Mouse (Mus musculus) neural tube, embryonic 14.5 days (tissue): ENCODE results near the gene Mmp27. TPM values are rescaled to one million over a fixed set of nuclear protein-coding genes. Genes with fewer than 3 reads are reported as not detected.

ENCODE experiments used
- ATAC-seq: fragments of 200-750 bp; cut with Nextera tagmentation; 2 replicates; pipeline ENCODE4 v1.8.0; 2017; ENCODE audit warnings: low read depth, mild to moderate bottlenecking, moderate TSS enrichment, moderate library complexity
- H3K27ac ChIP-seq: fragments of 300-500 bp; sonication (generic); 2 replicates; pipeline ENCODE4 v1.5.1; 2014; ENCODE audit warnings: low read depth, mild to moderate bottlenecking, control low read depth, low read length, moderate library complexity, mixed read lengths
- H3K27me3 ChIP-seq: fragments of 300-500 bp; sonication (generic); 2 replicates; pipeline ENCODE4 v1.6.1; 2014; ENCODE audit warnings: low read length; ENCODE audit not compliant: control insufficient read depth, insufficient read depth
- H3K36me3 ChIP-seq: fragments of 300-500 bp; sonication (generic); 2 replicates; pipeline ENCODE4 v1.6.1; 2014; ENCODE audit warnings: low read length, mixed read lengths; ENCODE audit not compliant: control insufficient read depth, insufficient read depth
- H3K4me1 ChIP-seq: fragments of 300-500 bp; sonication (generic); 2 replicates; pipeline ENCODE4 v1.6.1; 2014; ENCODE audit warnings: low read length; ENCODE audit not compliant: control insufficient read depth, insufficient read depth
- H3K4me2 ChIP-seq: fragments of 300-500 bp; sonication (generic); 2 replicates; pipeline ENCODE4 v1.6.1; 2014; ENCODE audit warnings: mild to moderate bottlenecking, low read depth, low read length, control low read depth
- H3K4me3 ChIP-seq: fragments of 300-500 bp; sonication (generic); 2 replicates; pipeline ENCODE4 v1.5.1; 2014; ENCODE audit warnings: low read depth, low read length, control low read depth, mixed read lengths
- H3K9ac ChIP-seq: fragments of 300-500 bp; sonication (generic); replicated peaks from 2 replicates; pipeline ENCODE4 v1.6.1; 2014; ENCODE audit warnings: low read depth, mild to moderate bottlenecking, control low read depth, low read length, mixed read lengths
- H3K9me3 ChIP-seq: fragments of 300-500 bp; sonication (generic); 2 replicates; pipeline ENCODE4 v1.6.1; 2016; ENCODE audit warnings: low read length; ENCODE audit not compliant: control insufficient read depth
- WGBS: fragments of 180-500 bp; shearing (Covaris S2); extraction: QIAGEN DNeasy Blood & Tissue Kit; methylation state at CpG from one replicate; pipeline ENCODE4 v1.1.7; 2014; 5-methylcytosine and 5-hydroxymethylcytosine counted together
- polyA plus RNA-seq: library from polyadenylated mRNA; unstranded; fragments of >200 nt; fragmentation: Nextera tagmentation; extraction: Ambion mirVana; gene quantifications from 2 replicates; pipeline ENCODE4 v1.2.1, GENCODE M21; 2014

Gene Mmp27
- polyA plus RNA-seq, 1 experiment from 2014 or later: not detected

DNA sequence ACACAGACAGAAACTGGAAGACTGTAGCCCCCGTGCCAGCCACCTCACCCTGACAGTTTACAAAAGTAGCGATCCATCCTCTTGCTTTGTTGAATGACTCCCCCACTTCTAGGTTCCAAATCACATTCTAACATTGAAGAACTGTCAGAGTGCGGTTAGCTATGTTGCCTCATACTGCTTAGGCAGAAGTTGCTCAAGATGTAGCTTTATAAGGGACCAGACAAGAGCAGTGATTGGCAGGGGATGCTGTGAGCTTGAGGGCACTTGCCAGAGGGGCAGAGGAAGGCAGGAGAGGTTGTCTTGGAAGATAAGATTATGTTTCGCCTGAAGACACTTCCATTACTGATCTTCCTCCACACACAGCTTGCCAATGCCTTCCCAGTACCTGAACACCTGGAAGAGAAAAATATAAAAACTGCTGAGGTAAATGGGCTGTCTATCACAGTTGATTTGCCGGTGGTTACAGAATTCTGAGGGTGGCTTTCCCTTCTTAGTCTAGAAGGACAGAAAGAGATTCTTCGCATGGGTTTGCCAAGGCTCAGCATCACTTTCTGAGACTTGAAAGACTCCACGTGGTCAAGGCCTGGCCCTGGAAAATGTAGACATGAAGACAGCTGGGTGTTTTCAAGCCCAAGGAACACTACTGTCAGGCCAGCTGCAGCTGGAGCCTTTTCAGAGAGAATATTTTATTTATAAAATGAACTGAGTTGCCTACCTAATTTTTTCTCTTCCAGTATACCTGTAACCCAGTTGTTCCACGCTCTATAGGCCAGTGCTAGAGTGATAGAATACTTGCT, 12.8 kb upstream of the Mmp27 start, which contains the start of gene Mmp8:
Mmp8 (plus strand) TSS at position 236 of the 797 bp plus-strand sequence.
- no peaks in the 10 kb centered on the region for H3K9me3 ChIP-seq
- 88% methylated on average over 8 of the region's 8 CpGs for WGBS
- no peak within 1 kb of the TSS for H3K9ac ChIP-seq
- no peak for ATAC-seq
- H3K27me3 ChIP-seq: no peaks in the 10 kb centered on the region
- H3K4me2 ChIP-seq: no peak within 1 kb of the TSS
- H3K27ac ChIP-seq: no peak within 1 kb of the TSS
- H3K4me3 ChIP-seq: no peak within 1 kb of the TSS
- no peaks in the 10 kb centered on the region for H3K36me3 ChIP-seq
- H3K4me1 ChIP-seq: no peaks in the 10 kb centered on the region

GRCm38 (mm10) chr9:7560026-7560425, 11.2 kb upstream of the Mmp27 start:
- ATAC-seq: no peak
- H3K9me3 ChIP-seq: no peaks in the 10 kb centered on the region
- no peak overlapping the region for H3K27ac ChIP-seq
- H3K4me2 ChIP-seq: no peak overlapping the region
- H3K36me3 ChIP-seq: no peaks in the 10 kb centered on the region
- no peak overlapping the region for H3K9ac ChIP-seq
- WGBS: 81% methylated on average over 4 of the region's 4 CpGs
- H3K4me3 ChIP-seq: no peak overlapping the region
- no peaks in the 10 kb centered on the region for H3K27me3 ChIP-seq
- H3K4me1 ChIP-seq: no peaks in the 10 kb centered on the region

- no peak overlapping the region for H3K4me3 ChIP-seq
- H3K4me1 ChIP-seq: no peaks in the 10 kb centered on the region
- no peaks in the 10 kb centered on the region for H3K9me3 ChIP-seq
- no peaks in the 10 kb centered on the region for H3K36me3 ChIP-seq
- no peak overlapping the region for H3K9ac ChIP-seq
- H3K27ac ChIP-seq: no peak overlapping the region
- no peak for ATAC-seq
- 63% methylated on average over 7 of the region's 7 CpGs for WGBS
- no peak overlapping the region for H3K4me2 ChIP-seq
- H3K27me3 ChIP-seq: no peaks in the 10 kb centered on the region
Observed at GRCm38 (mm10) chr9:7567376-7567775, 3.8 kb upstream of the Mmp27 start.

- no peaks in the 10 kb centered on the region for H3K9me3 ChIP-seq
- H3K27ac ChIP-seq: no peak overlapping the region
- no peak overlapping the region for H3K4me3 ChIP-seq
- H3K4me2 ChIP-seq: no peak overlapping the region
- WGBS: 82% methylated on average over 2 of the region's 2 CpGs
- no peaks in the 10 kb centered on the region for H3K4me1 ChIP-seq
- no peak for ATAC-seq
- H3K27me3 ChIP-seq: no peaks in the 10 kb centered on the region
- no peak overlapping the region for H3K9ac ChIP-seq
- H3K36me3 ChIP-seq: no peaks in the 10 kb centered on the region
Observed at GRCm38 (mm10) chr9:7567923-7568322, 3.3 kb upstream of the Mmp27 start.

DNA sequence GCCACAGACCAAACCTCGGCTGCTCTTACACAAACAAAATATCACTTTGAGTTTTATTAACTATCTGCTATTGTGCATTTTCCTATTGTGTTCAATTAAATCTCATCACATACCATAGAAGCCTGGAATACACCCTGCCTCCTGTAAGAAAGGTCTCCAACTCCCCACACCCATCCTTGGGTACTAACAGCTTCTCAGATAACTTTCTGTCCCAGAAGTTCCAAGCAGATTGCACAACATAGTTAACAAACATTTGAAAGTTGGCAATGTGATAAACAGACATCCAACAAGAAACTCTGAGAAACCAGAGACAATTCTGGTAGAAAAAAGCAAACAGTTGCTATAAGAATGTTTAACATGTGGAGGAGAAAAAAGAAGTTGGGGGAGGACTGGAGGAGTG, 711 bp upstream of the Mmp27 start:
- no peak for ATAC-seq
- no peak overlapping the region for H3K27ac ChIP-seq
- H3K36me3 ChIP-seq: no peaks in the 10 kb centered on the region
- H3K4me3 ChIP-seq: no peak overlapping the region
- no peaks in the 10 kb centered on the region for H3K9me3 ChIP-seq
- no peak overlapping the region for H3K9ac ChIP-seq
- H3K4me2 ChIP-seq: no peak overlapping the region
- H3K4me1 ChIP-seq: no peaks in the 10 kb centered on the region
- no peaks in the 10 kb centered on the region for H3K27me3 ChIP-seq
- 91% methylated on average over 1 of the region's 1 CpGs for WGBS

DNA sequence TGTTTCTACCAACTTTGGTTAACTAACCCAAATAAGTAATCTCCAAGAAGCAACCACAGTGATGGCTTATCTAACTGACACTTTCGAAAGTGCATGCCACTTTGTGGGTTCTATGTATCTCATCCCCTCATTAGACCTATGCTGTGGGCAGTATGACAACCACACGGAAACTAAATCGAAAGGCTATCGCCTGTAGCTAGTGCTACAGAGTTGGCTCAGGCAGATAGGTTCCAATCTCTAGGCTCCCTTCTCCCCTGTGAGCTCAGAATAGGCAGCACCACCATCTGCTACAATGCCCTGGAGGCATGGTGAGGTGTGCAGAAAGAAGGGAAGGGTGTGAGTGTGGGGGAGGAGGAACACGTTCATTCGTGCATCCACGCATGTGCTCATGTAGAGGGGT, 992 bp downstream of the Mmp27 start:
- Histone ChIP-seq H3K4me1 (no peaks in the 10 kb centered on the region), H3K4me3 (no peak overlapping the region), H3K27me3 (no peaks in the 10 kb centered on the region), H3K27ac (no peak overlapping the region), H3K9me3 (no peaks in the 10 kb centered on the region), H3K4me2 (no peak overlapping the region), H3K36me3 (no peaks in the 10 kb centered on the region), H3K9ac (no peak overlapping the region)
- ATAC-seq: no peak
- 91% methylated on average over 7 of the region's 7 CpGs for WGBS

GRCm38 (mm10) chr9:7572663-7573308, 1.6 kb downstream of the Mmp27 start:
- no peaks in the 10 kb centered on the region for H3K4me1 ChIP-seq
- H3K27ac ChIP-seq: no peak overlapping the region
- no peak overlapping the region for H3K9ac ChIP-seq
- no peaks in the 10 kb centered on the region for H3K9me3 ChIP-seq
- H3K27me3 ChIP-seq: no peaks in the 10 kb centered on the region
- H3K4me2 ChIP-seq: no peak overlapping the region
- no peak for ATAC-seq
- H3K36me3 ChIP-seq: no peaks in the 10 kb centered on the region
- WGBS: 75% methylated on average over 2 of the region's 2 CpGs
- no peak overlapping the region for H3K4me3 ChIP-seq

DNA sequence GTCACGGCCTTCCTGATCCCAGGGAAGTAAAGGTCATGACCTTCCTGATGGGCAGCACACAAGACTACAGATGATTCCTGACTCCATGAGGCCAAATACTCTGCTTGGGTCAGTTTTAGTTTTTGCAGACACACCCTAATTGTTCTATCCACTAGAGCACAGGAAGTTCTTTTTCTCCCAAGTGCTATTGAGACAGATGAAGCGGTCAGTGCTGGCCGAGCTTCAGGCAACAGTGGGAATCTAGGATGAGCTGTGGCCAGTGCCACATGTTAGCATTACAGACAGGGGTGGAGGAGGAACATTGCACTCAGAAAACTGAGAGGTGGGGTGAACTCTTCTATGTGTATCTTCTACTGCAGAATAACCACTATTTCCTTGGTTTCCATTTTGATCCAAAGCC, 4.3 kb downstream of the Mmp27 start:
- Histone ChIP-seq H3K4me2 (no peak overlapping the region), H3K9ac (no peak overlapping the region), H3K27ac (no peak overlapping the region), H3K4me3 (no peak overlapping the region), H3K4me1 (no peaks in the 10 kb centered on the region), H3K9me3 (no peaks in the 10 kb centered on the region), H3K27me3 (no peaks in the 10 kb centered on the region), H3K36me3 (no peaks in the 10 kb centered on the region)
- ATAC-seq: no peak
- 79% methylated on average over 3 of the region's 3 CpGs for WGBS

GRCm38 (mm10) chr9:7577371-7577770, 6.2 kb downstream of the Mmp27 start:
- Histone ChIP-seq H3K9me3 (no peaks in the 10 kb centered on the region), H3K4me1 (no peaks in the 10 kb centered on the region), H3K27ac (no peak overlapping the region), H3K9ac (no peak overlapping the region), H3K36me3 (no peaks in the 10 kb centered on the region), H3K27me3 (no peaks in the 10 kb centered on the region), H3K4me3 (no peak overlapping the region), H3K4me2 (no peak overlapping the region)
- WGBS: 93% methylated on average over 2 of the region's 2 CpGs
- no peak for ATAC-seq
